In genomic region chr9:115488913-115489809, GRCm38 (mm10) we compare ENCODE assay signal across 15 mouse cellular contexts.
DNase-seq lines count a peak whose midpoint lies in the region; ATAC-seq and TF ChIP-seq lines count a peak whose summit lies in the region.
"Had no signal": no experiment of that assay in that cellular context is flagged by ENCODE, and none has a peak within 500 bp of the region (broad histone marks: within the 10 kb centered on the region; RNA-seq: fewer than 3 reads in every experiment).

No protein-coding gene starts in this region.

- no peak for ATAC-seq in kidney, postnatal 0 days (replicated peaks; ENCODE audit: low FRiP score, low read depth)
- peak; percentile 55 for ATAC-seq in CD4-positive, CD25-positive, alpha-beta regulatory T cell, adult 4 months
- ATAC-seq in neutrophil, adult 5-6 weeks (ENCODE audit: extremely low read depth, insufficient number of reproducible peaks, low FRiP score, poor library complexity, severe bottlenecking) = peak; percentile 72
- no peak for ATAC-seq in midbrain, embryonic 13.5 days
- ATAC-seq: forebrain, postnatal 0 days; intestine, embryonic 15.5 days had no signal

- no peaks in the 10 kb centered on the region for H3K9me3 ChIP-seq in kidney, postnatal 0 days (replicated peaks; ENCODE audit: low read length)
- no peaks in the 10 kb centered on the region for H3K9me3 ChIP-seq in midbrain, embryonic 13.5 days
- H3K9me3 ChIP-seq: embryonic facial prominence, embryonic 12.5 days; intestine, embryonic 15.5 days had no signal

- H3K4me3 ChIP-seq in kidney, postnatal 0 days (replicated peaks; ENCODE audit: low read depth, low read length) = no peak overlapping the region
- H3K4me3 ChIP-seq in midbrain, embryonic 13.5 days (replicated peaks) = no peak overlapping the region
- H3K4me3 ChIP-seq: embryonic facial prominence, embryonic 12.5 days; intestine, embryonic 15.5 days had no signal

- 0 out of 2 replicates have a peak, but pooled peaks cover 4% of the 10 kb centered on the region for H3K27me3 ChIP-seq in kidney, postnatal 0 days (ENCODE audit: insufficient read depth, low read length)
- no peaks in the 10 kb centered on the region for H3K27me3 ChIP-seq in midbrain, embryonic 13.5 days
- H3K27me3 ChIP-seq: embryonic facial prominence, embryonic 12.5 days had no signal

- H3K36me3 ChIP-seq in kidney, postnatal 0 days (ENCODE audit: insufficient read depth, low read length) = no peaks in the 10 kb centered on the region
- H3K36me3 ChIP-seq in midbrain, embryonic 13.5 days = no peaks in the 10 kb centered on the region
- H3K36me3 ChIP-seq: embryonic facial prominence, embryonic 12.5 days; intestine, embryonic 15.5 days had no signal

- TF ChIP-seq CTCF in kidney, postnatal 0 days (IDR thresholded peaks at IDR 0.05; ENCODE audit: low read depth) = no peak

- H3K4me2 ChIP-seq in kidney, postnatal 0 days (ENCODE audit: low read length) = no peak overlapping the region
- H3K4me2 ChIP-seq in midbrain, embryonic 13.5 days (replicated peaks) = no peak overlapping the region
- H3K4me2 ChIP-seq: embryonic facial prominence, embryonic 12.5 days; intestine, embryonic 15.5 days had no signal

- 68% methylated on average over 9 of the region's 9 CpGs for WGBS in kidney, postnatal 0 days
- 73% methylated on average over 9 of the region's 9 CpGs for WGBS in midbrain, embryonic 13.5 days

- DNase-seq in kidney, postnatal 0 days (ENCODE audit: low spot score) = peak; percentile 22
- no peak for DNase-seq in kidney, adult 8-10 months
- peak; percentile 88 for DNase-seq in A20 (ENCODE audit: low read depth, low spot score)
- no peak for DNase-seq in embryo, embryonic 9.5 days (ENCODE audit: extremely low spot score)
- DNase-seq: adrenal gland, postnatal 10 days; cerebellum, adult 11-12 months; cerebellum, postnatal 36 days; forebrain, postnatal 0 days; lung, adult 2 months; midbrain, embryonic 14.5 days had no signal

- H3K27ac ChIP-seq in kidney, postnatal 0 days = no peak overlapping the region
- no peak overlapping the region for H3K27ac ChIP-seq in midbrain, embryonic 13.5 days
- H3K27ac ChIP-seq: embryonic facial prominence, embryonic 12.5 days; intestine, embryonic 15.5 days had no signal

- H3K4me1 ChIP-seq in kidney, postnatal 0 days (replicated peaks; ENCODE audit: insufficient read depth, low read length) = no peaks in the 10 kb centered on the region
- no peaks in the 10 kb centered on the region for H3K4me1 ChIP-seq in midbrain, embryonic 13.5 days (replicated peaks)
- H3K4me1 ChIP-seq: embryonic facial prominence, embryonic 12.5 days; intestine, embryonic 15.5 days had no signal

- H3K9ac ChIP-seq in kidney, postnatal 0 days (ENCODE audit: low read depth, low read length) = no peak overlapping the region
- no peak overlapping the region for H3K9ac ChIP-seq in midbrain, embryonic 13.5 days (replicated peaks)
- H3K9ac ChIP-seq: embryonic facial prominence, embryonic 12.5 days; forebrain, postnatal 0 days; intestine, embryonic 15.5 days had no signal

Comparison
In these comparisons a context has a peak if more than half of its experiments do, and no peak if none do; other contexts are left out.
1. DNase-seq: peak in kidney, postnatal 0 days (single experiment) and A20 (single experiment); none in kidney, adult 8-10 months (0 of 2) and embryo, embryonic 9.5 days (single experiment).
2. ATAC-seq: peak in CD4-positive, CD25-positive, alpha-beta regulatory T cell, adult 4 months (single experiment) and neutrophil, adult 5-6 weeks (single experiment); none in kidney, postnatal 0 days (single experiment) and midbrain, embryonic 13.5 days (single experiment).